Mouse (Mus musculus): ENCODE results near the gene Olfr761. TPM values are rescaled to one million over a fixed set of nuclear protein-coding genes. Genes with fewer than 3 reads are reported as not detected.
"Not testable (repeated sequence)": the region's sequence is repeated elsewhere in the genome, so short reads cannot be mapped to it uniquely, and the experiment has no call there.

The Olfr761 gene
- total RNA-seq (2021), result not detected
- long read RNA-seq, result 0 reads

DNA sequence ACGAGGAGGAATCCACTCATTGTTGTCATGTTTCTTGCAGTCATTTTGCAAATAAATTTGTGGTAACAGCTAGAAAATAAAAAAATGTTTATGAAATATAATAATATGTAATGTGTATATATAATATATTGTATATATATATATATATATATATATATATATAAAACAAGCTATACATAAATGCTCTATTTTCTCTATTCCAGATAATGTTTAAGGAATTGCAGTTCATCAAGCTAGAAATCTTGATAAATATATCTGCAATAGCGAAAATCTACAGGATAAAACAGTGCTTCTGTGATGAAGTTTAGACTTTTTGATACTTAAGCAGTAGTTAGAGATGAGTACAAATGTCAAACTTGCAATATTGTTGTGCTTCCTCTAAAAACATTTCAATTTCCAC is at the start of gene Olfr761:
TSS of gene Olfr761 (minus strand) at position 101 of the 400 bp plus-strand sequence.
- DNase-seq (ENCODE audit: low spot score in 2 of 2), result no peak

DNA sequence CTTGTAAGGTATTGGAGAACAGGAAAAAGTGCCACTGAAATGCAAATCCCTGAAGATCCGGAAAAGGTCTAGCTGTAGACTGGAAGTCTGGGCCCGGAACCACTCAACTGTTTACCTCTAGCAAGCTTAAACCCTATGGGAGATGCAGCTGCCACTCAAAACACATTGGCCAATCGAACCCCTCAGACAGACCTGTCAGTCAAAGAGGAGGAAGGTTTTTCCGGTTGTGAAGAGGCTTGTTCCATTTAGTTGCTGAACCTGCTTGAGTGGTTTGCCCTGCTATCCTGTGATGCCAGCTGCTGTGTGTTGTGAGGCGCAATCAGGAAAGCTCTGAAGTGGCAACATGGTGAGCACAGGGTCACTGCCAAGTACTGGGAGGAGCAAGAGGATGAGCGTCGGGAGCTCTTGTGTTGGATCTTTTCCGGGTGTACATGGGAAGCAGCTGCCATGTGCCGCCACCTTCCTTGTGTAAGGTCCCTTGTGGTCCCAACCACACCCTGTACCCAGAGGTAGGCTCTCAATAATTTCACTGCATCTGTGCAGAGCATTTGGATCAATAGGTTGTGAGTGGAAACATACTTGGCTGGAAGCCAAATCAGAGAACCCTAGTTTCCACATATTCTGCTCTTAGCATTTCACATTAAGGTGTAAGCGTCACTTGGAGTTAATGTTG is 42.9 kb upstream of the Olfr761 start:
- DNase-seq (ENCODE audit: low spot score in 2 of 2), result no peak

DNA sequence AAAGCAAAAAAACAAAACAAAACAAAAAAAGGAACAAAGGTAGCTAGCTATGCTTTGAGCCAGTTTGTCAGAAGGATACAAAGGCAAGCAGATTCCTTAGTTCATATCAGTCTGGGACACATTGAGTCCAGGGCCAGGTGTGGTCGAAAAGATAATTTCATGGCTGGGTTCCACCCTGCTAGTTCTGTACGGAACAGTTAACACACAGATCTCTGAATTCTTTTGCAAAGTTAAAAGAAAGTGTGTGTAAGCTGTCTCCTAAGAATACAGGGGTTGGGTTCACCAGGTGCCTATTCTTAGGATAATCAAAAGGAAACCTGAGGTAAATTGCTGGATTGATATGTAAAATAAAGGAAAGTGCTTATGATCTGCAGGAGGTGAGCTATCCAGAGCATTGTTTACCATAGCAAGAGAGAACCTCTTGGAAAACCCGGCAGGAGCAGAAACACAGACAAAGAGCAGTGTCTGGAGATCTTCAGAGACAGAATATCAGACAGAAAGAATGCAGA is 37.6 kb upstream of the Olfr761 start:
- no peak for DNase-seq (ENCODE audit: low spot score in 2 of 2)

DNA sequence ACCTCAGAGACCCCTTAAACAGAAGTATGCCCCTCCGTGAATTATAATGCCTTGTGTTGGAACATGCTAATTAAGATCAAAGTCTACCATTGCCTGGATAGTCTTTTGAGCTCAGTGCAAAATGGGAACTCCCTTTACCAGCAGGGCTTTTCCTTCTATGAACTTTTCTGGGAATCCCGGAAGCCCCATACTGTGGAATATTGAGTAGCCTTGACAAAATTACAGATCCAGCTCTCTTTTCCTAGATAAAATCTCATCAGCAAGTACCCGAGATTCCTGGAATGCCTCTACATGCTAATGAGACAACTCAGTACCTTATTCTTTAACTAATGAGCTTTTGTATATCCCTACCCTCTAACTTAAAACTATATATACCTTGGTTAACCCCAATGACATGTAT is 20.7 kb upstream of the Olfr761 start:
- no peak for DNase-seq (ENCODE audit: low spot score in 2 of 2)

DNA sequence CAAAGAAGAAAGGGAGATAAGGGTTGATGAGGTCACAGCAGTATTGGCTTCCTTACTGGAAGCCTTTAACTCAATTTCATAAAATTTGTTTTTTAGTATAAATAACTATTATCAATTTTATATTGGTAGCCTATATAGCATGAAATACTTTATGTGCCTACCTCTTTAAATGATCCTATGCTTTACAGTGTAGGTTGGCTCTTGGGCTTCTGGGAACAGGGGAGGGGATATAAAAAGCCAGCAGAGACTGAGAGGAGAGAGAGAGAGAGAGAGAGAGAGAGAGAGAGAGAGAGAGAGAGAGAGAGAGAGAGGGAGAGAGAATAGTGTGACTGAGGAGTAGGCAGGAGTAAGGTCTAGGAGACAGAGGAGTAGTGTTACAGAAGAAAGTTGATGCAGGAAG is 32.6 kb downstream of the Olfr761 start, which contains the start of gene Olfr128:
TSS of gene Olfr128 (plus strand) at position 301 of the 400 bp plus-strand sequence.
- DNase-seq (ENCODE audit: low spot score in 2 of 2), result no peak

DNA sequence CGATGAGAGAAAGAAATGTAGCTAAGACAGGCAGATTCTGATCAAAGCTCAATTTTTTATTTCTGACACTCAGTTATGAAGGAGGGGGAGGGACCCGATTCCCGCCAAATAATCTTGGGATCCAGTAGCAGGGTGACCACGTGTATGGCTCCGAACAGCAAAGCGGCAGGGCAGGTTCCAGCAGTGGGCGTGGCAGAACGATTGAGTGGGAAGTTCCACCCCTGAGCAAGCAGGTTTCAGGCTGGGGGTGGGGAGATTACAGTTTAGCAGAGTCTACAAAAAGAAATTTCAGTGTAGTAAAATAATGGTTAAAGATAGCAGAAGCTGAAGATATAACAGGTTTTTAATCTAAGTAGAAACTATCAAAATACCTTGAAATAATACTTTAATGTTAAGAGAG is 46.1 kb downstream of the Olfr761 start:
- DNase-seq (ENCODE audit: low spot score in 2 of 2), result not testable (repeated sequence)

Other genes with a start within 250 kb of the Olfr761 start
- gene Olfr120, start 231.3 kb downstream of the Olfr761 start, total RNA-seq (2021), result not detected
- gene Olfr121, start 204.2 kb downstream of the Olfr761 start, total RNA-seq (2021), result not detected
- not detected for gene Olfr122, start 184.5 kb downstream of the Olfr761 start, total RNA-seq (2021)
- gene Olfr123, start 159.6 kb downstream of the Olfr761 start, total RNA-seq (2021), result not detected
- not detected for gene Olfr124, start 153.2 kb downstream of the Olfr761 start, total RNA-seq (2021)
- gene Olfr125, start 120.1 kb downstream of the Olfr761 start, total RNA-seq (2021), result not detected
- gene Olfr126, start 105.6 kb downstream of the Olfr761 start, total RNA-seq (2021), result not detected
- gene Olfr127, start 52.6 kb downstream of the Olfr761 start, total RNA-seq (2021), result not detected
- gene Olfr128, start 32.5 kb downstream of the Olfr761 start, total RNA-seq (2021), result not detected
- gene Olfr129, start 107.0 kb upstream of the Olfr761 start, total RNA-seq (2021), result not detected
- gene Olfr130, start 110.8 kb upstream of the Olfr761 start, total RNA-seq (2021), result not detected
- not detected for gene Olfr131, start 135.6 kb upstream of the Olfr761 start, total RNA-seq (2021)
- gene Olfr132, start 181.4 kb upstream of the Olfr761 start, total RNA-seq (2021), result not detected
- gene Olfr133, start 192.2 kb upstream of the Olfr761 start, total RNA-seq (2021), result not detected
- not detected for gene Olfr134, start 218.3 kb upstream of the Olfr761 start, total RNA-seq (2021)

Data from layer of hippocampus, adult 18-20 months (tissue).